Mouse (Mus musculus) kidney, adult 2 months (tissue): Measurements from ENCODE around the gene Magi2.

Experiments
- CTCF ChIP-seq: fragments of 200-500 bp; conservative IDR thresholded peaks from 2 replicates; pipeline ENCODE4 v1.5.1; 2011; ENCODE audit warnings: low read depth, mild to moderate bottlenecking, control low read depth, low read length, moderate library complexity, mixed read lengths; ENCODE audit not compliant: insufficient read depth, insufficient read length
- POLR2A ChIP-seq: fragments of 200-500 bp; IDR thresholded peaks from one replicate; pipeline ENCODE4 v1.6.1; 2011; ENCODE audit warnings: low read depth, low read length, control low read depth

DNA sequence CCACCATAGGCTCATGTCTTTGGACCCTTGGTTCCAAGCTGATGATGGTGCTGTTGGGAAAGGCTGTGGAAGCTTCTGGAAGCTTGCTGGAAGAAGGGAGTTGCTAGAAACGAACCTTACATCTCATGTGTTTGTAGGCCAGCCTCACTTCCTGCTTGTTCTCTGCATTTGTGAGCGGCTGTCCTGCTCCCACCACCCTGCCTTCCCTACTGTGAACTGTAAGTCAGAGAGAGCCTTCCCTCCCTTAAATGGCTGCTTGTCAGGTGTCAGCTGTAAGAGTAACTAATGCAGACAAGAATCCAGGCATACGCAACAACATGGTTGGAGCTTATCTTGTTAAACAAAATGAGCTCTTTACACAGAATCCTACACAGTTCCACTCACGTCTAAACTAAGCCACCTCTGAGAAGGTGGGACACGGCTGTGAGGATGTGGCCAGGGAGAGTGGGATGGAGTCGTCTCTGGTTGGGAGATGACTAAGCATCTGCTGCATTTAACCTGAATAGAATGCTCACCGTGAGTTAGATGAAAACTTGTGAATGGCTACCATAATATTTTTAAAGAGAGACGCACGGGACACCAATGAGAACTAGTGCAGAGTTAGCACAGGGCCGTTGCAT, 1442.0 kb downstream of the Magi2 start:
- TF ChIP-seq POLR2A (no peak), CTCF (no peak)
